Mouse (Mus musculus) right cerebral cortex, postnatal 36 days (tissue): Measurements from ENCODE around the gene Colgalt1.

Experiments used
- DNase-seq, 2 experiments: peaks; one replicate each; pipeline ENCODE4 v3.0.0; 2022; ENCODE audit warnings: low spot score in 2 of 2, mixed read lengths in 1 of 2

Colgalt1 gene

DNA sequence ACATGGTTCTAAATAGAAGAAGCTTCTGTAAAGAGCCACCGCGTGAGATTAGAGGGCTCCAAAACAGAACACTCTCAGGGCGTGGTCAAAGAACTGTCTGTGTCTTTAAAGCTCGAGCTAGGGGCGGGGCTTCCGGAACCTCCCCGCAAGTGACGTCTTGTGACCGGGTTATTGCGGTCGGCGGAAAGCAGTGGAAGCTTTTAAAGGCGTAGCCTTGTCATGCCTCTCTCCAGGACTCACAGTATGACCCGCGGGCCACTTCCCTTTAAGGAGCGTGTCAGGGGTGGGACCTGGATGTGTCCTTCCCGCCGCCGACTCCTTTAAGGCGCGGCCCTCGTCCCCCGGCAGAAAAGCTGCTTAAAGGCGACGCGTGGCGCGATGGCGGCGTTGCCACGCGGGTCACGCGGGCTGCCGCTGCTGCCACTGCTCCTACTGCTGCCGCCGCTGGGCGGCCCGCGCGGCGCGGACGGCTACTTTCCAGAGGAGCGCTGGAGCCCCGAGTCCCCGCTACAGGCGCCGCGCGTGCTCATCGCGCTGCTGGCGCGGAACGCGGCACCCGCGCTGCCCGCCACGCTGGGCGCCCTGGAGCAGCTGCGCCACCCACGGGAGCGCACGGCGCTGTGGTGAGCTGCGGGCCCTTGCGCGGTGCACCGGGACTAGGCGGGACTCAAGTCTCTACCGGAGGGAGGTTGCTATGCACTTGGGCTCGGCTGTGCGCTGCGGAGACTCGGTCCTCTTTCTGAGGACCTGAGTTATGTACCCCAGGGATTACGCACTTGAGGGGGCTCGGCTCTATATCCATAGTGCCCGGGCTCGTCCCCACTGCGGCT lies at the start of gene Colgalt1:
Gene Colgalt1, plus strand, starts transcription at position 177 of the 830 bp plus-strand sequence.
- peak; percentile 98 to 99 for DNase-seq

DNA sequence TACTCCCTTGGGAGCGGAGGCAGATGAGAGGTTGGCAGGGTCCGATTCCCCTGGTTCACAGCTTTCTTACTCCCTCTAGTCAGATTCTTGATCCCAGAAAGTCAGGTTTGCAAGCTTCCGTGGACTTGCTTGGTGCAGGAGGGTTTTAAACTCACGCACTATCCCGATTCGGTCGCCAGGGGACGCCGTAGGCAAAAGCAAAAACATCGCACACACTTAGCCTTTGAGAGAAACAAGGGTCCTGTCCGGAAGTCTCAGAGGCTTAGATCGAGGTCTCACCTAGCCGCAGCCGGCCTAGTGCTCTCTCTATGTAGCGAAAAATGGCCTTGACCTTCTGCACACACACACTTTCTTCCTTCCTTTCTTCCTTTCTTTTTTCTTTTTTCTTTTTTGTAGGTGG lies 49.4 kb upstream of the Colgalt1 start:
- DNase-seq = no peak

DNA sequence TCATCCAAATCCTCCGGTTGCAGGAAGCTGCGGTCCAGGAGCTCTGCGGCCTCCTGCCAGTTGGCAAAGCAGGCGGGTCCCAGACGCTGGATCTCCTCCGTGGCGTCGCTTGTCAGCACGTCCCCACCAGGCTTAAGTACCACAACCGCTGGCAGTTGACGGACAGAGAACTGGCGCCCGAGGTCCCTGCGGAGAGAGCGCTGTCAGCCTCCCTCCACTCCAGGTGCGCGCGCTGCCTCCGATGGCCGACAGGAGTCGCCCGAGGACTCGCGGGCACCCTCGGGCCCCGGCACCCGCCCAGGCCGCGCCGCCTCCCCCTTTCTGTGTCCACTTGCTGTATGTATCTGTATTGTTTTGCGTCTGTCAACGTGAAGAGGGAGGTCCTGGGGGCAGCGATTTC lies 48.0 kb upstream of the Colgalt1 start:
- no peak for DNase-seq

DNA sequence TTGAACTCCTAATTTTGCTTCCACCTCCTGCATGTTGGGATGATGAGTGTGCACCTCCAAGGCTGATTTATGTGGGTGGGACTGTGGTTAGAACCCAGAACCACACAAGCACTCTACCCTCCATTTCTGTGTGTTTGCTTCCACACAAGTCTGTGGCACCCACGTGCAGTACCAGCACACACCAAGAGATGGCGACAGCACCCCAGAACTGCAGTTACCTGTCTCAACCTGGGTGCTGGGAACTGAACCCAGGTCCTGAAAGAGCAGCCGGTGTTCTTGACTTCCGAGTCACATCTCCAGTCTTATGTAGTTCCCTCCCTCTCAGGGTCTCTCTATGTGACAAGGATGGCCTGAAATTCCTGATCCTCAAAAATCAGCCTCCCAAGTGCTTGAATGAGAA lies 46.8 kb upstream of the Colgalt1 start:
- no peak for DNase-seq

DNA sequence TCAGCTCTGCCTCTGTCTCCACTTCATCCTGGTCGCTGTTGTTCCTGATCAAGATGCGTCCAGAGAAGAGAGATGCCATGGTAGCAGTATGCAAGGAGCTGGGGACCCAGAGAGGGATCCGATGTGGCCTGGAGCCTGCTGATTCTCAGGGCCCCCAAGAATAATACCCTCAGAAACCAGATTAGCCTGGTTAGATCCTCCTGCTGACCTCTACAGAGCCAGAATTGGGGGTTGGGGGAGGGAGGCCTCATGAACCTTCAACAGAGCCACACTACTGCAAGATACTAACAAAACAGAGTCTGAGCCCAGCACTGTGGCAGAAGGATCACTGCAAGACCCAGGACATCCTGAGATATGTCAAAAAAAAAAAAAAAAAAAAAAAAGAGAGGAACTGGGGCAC lies 44.3 kb upstream of the Colgalt1 start, which contains the start of gene Nxnl1:
Gene Nxnl1, minus strand, starts transcription at position 101 of the 400 bp plus-strand sequence.
- DNase-seq = no peak

DNA sequence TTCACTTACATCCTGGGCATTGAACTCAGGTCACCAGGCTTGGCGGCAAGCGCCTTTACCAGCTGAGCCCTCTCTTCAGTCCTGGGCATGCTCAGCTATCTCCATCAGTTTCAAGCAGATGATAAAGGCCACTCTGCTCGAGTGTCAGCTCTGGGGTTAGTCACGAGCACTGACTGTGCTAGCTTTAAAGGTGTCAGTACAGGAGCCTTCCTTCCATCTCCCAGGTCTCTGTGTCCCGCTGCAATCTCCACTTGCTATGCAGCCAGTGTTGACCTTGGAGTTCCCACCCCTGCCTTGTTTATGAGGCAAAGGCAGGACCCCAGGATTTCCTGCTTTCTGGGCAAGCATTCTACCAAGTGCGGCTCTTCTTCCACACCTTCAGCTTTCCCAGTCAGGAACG lies 43.2 kb upstream of the Colgalt1 start:
- no peak for DNase-seq

DNA sequence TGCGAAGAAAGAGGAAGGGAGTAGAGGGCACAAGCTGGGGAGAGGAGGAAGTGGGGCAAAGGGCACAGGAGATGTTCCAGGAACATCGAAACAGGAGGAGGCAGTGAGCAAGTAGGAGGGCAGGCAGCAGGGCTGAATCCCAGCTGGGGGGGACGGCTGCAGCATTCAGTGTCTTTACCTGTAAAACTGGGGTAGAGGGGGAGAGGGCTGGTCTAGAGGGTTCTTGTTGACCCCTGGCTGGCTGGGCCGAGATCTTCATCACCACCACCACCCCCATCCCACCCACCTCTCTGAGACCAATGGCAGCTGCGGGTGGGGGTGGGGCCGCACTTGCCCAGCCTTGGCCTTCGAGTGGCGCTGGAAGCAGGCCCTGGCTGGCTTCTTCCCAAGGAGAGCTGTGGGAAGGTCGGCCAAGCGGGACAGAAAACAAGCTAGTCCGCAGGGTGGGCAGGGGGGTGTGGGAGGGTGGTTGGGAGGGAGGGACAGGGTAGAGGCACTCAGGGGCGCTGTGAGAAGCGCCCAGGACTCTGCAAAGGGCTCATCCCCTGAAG lies 42.3 kb upstream of the Colgalt1 start, which contains the start of gene Slc27a1:
Gene Slc27a1, plus strand, starts transcription at position 496 of the 551 bp plus-strand sequence.
- peak; percentile 39 to 57 for DNase-seq

DNA sequence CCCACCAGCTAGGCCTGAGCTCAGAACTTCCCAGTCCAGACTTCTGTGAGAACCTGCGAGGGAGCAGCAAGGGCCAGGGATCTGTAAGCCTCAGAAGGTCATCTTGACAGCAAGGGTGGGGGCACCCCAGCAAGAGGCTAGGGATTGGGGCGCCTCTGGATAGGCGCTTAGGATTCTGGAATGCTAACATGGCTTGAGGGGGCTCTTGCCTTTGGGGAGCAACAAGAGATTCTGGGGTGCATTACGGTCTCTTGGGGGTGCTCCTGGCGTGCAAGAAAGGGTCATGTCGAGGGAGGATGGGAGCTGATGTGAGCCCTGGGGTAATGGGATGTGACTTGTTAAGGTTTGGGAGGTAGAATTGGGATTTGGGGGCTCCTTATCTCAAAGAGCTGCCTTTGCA lies 41.9 kb upstream of the Colgalt1 start:
- DNase-seq = no peak

DNA sequence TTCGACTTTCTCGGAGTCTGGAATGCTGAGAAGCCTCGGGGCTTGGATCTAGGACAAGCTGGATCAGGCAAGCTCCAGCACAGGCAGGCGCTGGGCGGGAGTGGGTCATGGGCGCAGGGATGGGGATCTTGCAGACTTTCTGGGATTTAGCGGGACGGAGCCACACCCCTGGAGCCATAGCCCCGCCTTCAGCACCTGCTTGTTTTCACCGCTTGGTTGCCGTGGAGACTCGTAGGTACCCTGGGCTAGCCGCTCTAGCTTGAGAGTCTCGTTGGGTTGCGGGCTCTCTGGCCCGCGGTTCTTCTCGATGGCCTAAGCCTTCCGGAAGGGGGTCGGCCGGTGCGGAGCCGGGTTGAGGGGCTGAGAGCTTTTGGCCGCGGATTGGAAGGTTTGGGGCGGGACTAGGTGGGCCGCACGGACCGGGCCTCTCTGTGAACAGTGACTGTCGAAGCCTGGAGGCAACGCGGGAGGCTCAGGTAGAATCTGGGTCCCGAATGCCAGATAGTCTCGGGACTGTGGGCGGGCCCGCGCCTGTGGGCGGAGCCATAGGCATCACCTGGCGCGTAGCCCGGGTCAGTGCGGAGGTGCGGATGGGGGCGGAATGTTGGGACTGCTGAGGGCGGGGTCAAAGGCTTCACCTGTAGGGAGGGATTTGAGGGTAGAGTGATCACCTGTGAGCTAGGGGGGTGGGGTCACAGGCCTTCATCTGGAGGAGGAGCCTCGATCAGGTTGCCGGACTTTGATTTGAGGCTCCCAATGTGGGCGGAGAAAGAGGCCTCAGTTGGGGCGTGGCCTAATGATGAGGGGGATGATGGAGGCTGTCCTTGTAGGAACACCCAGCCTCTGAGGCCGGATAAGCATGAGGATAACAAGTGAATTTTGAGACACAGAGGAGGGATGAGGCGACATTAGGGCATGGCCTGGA lies 41.2 kb upstream of the Colgalt1 start:
- peak; percentile 86 to 91 for DNase-seq

DNA sequence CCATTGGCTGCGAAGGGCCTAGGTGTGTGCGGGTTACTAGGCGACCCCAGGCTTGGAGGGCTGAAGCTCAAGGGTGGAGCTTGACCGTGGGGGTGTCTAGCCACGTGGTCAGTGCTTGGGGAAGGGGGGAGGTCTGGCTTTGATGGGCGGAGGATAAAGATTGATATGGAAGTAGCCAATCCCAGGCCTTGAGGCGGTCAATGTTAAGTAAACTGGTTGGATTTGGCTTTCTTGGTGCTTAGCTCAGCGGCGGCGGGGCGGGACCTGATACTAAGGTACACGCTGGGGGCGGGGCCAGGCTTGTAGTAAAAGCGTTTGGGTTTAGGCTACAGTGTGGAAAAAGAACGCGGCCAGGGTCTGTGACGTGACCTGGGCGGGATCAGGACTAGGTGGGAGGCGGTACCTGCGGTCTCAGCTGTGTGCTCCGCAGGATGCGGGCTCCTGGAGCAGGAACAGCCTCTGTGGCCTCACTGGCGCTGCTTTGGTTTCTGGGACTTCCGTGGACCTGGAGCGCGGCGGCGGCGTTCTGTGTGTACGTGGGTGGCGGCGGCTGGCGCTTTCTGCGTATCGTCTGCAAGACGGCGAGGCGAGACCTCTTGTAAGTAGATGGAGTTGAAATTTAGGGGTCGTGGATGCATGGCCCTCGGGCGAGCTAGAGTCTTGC lies 40.4 kb upstream of the Colgalt1 start:
- peak; percentile 97 to 98 for DNase-seq

DNA sequence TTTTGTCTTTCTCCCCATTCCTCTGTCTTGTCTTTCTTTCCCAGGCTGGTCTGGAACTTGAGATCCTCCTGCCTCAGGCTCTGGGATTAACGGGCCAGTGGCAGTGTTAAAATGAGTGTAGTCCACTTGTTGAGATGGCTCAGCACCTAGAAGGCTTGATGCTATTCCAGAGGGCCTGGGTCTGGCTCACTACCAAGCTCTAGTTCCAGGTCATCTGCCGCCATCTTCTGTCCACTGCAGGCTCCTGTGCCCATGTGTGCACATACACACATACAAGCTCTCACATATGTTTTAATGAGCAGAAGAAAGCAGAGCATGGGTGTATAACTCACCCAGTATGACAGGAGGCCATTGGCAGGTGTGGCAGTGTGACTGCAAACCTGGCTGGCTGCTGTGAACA lies 38.7 kb upstream of the Colgalt1 start:
- DNase-seq = no peak

DNA sequence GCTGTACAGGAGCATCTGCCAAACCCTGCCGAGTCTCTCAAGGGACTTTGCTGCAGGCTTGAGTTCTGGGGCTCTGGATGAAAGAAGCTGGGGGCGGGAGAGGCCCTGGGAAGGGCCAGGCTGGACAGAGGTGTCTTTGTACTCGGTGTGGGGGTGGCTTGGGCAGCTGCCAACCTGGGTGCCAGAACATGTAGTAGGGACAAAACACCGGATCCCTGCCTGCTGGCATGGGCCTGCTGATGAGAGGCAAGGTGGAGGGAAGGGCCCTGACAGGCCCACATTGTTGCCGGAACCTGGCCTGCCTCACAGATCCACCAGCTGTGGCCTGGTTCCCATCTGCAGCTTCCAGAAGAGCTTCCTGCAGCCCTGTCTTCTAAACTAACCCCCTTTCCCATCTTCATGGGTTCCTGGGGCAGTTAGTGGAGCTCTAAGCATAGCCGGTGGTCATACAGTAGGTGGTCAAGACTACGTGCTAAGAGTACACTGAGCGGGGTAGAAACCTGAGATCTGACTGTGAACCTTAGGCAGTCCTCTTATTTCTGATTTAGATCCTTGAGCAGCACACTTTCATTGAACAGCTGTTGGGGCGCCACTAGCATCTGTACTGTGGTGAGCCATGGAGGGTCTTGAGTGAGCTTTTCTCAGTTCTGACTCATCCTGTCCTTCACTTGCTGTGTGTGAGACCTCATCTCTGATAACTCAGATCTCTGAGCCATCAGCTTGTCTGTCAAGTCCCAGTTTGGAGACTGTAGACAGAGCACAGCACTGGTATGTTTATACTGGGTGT lies 37.8 kb upstream of the Colgalt1 start:
- DNase-seq = peak; percentile 82 to 84

DNA sequence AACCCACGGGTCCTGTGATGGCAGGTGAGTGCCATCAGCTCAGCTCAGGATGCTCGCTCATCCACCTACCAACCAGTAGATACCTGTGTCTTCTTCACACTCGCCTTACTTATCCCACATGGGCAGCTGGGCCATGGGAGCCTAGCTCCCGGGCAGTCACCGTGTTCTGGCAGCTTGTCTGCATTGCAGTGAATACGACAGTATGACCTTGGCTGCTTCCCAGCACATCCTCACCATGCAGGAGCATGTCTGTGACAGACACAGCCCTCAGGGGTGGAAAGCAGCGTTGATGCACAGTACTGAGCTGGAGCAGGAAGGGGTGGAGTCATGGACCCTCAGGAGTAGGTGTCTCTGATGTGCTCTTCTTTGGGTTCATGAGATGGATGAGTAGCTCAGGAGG lies 36.4 kb upstream of the Colgalt1 start:
- no peak for DNase-seq

DNA sequence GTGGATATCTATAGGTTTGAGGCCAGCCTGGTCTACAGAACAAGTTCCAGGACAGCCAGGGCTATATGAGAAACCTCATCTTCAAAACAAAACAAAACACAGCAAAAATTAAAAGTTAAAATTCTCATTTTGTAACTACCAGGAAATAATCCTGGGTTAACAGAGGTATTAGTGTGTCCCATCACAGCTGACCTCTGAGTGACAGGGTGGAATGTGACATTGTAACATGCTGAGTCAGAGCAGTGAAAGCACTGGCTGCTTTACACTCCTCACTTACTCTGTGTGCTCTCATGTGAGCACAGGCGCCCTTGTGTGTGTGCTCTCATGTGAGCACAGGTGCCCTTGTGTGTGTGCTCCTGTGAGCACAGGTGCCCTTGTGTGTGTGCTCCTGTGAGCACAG lies 35.8 kb upstream of the Colgalt1 start:
- no peak for DNase-seq

DNA sequence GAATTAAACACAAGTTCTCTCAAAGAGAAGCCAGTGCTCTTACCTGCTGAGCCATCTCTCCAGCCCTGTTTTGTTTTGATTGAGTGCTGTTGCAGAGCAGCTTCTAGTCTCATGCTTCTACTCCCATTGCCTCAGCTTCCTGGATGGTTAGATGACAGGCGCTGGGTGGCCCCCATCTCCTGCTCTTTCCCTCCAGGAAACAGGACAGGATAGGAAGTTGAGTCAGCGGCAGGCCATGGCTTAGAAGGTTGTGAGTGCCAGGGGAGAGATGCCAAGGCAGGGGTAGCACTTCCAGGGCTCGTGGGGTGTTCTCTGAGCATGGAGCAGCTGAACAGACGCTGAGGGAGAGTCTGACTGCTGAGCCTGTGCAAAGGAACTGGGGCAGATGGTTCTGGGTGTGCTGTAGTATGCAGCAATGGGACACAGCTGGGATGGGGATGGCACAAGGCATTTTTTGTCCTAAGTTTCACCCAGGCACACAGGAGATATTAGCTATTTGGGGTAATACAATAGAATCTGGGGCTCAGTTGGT lies 32.9 kb upstream of the Colgalt1 start:
- DNase-seq = no peak

DNA sequence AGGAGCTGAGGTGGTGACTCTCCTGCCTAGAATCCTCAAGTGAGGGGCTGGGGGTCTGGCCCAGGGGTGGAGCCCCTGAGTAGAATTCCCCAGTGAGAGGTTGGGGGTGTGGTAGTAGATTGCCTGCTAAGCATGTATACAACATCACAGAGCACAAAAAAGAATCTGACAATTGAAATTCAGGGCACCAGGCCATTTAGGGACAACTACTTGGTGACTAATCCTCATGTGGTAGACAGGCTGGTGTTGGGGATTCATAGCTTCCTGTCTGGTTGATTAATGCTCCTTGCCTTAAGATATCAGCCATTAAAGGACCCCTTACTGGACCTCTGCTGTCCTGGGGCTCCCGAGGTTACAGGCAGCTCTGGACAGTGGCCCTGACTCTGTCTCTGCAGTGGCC lies 31.8 kb upstream of the Colgalt1 start:
- DNase-seq = no peak

DNA sequence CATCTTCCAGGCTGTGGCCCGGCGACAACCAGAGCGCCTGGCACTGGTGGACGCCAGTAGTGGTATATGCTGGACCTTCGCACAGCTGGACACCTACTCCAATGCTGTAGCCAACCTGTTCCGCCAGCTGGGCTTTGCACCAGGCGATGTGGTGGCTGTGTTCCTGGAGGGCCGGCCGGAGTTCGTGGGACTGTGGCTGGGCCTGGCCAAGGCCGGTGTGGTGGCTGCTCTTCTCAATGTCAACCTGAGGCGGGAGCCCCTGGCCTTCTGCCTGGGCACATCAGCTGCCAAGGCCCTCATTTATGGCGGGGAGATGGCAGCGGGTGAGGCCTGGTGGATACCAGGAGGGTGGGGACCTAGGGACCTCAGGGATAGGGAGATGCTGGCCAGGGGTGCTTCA lies 31.3 kb upstream of the Colgalt1 start:
- no peak for DNase-seq

DNA sequence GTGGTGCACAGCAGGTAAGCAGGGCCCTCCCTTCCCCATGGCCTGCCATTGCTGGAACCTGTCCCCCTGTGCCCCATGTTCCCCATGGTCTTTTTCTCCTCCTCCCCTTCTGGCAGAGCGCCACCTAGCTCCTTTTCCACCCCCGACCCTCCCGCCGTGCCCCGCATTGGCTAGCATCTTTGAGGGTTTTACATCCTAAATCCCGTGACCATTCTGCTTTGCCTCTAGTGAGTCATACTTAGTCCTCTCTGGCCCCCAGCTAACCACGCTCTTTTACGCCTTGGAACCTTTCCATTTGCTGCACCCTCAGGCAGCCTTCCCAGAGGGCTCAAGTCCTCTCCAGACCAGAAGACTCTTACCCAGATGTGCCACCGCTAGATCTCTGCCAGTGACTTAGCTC lies 30.6 kb upstream of the Colgalt1 start:
- no peak for DNase-seq

DNA sequence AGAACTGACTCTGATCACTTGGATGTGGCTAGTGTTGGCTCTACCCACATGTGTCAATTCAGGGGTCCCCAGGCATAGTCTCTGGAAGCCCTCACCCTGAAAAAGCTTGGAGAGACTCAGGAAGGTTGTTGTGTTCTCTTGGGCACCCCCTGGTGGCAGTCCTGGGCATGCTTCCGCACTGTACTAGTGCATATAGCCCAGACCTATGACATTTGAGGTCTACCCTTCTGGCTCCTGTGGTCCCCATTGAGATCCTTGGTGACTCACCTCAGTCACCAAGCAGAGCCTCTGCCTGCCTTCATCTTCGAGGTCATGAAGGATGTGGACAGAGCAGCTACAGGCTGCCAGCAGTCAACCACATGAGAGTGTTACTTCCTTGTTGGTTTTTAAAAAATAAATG lies 23.9 kb upstream of the Colgalt1 start:
- DNase-seq = no peak

DNA sequence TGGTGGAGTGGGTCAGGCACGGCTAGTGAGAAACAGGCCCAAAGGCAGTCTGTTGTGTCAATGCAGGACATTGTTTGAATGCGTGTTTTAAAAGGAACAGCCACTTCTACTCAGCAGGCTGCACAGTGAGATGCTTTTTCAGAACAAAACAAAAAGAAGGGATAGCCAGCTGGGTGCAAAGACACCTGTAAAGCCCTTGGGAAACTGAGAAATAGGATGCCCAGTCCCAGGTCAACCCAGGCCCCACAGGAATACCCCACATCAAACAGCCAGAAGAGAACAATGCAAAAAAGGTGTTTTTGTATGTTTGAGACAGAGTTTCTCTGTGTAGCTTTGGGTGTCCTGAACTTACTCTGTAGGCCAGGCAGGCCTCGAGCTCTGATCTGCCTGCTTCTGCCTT lies 22.0 kb upstream of the Colgalt1 start:
- DNase-seq = no peak

DNA sequence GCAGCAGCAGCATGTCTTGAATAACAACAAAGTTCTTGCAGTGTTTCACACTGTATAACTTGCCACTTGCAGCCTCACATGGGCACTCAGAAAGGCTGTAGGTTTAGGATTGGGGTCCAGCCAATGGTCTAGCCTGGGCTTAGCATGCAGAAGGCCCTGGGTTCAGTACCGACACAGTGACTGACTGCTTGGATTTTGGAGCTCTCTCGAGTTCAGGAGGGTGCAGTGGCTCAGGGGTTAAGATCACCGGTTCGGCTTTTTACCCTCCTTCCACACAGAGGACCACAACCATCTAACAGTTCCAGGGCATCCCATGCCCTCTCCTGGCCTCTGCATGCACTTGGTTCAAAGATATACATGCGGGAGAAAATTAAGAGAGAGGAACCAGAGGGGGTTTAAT lies 19.8 kb upstream of the Colgalt1 start:
- no peak for DNase-seq
